Mouse (Mus musculus): ENCODE results near the gene Hist1h4h. TPM values are rescaled to one million over a fixed set of nuclear protein-coding genes. Genes with fewer than 3 reads are reported as not detected.
A peak's percentile ranks its signal among the peaks of the same experiment; 100 is the strongest.

The Hist1h4h gene
- 4.2 and 5.7 TPM in 2 replicates for polyA plus RNA-seq (2015; fragmentation: Nextera tagmentation; extraction: Ambion mirVana)

DNA sequence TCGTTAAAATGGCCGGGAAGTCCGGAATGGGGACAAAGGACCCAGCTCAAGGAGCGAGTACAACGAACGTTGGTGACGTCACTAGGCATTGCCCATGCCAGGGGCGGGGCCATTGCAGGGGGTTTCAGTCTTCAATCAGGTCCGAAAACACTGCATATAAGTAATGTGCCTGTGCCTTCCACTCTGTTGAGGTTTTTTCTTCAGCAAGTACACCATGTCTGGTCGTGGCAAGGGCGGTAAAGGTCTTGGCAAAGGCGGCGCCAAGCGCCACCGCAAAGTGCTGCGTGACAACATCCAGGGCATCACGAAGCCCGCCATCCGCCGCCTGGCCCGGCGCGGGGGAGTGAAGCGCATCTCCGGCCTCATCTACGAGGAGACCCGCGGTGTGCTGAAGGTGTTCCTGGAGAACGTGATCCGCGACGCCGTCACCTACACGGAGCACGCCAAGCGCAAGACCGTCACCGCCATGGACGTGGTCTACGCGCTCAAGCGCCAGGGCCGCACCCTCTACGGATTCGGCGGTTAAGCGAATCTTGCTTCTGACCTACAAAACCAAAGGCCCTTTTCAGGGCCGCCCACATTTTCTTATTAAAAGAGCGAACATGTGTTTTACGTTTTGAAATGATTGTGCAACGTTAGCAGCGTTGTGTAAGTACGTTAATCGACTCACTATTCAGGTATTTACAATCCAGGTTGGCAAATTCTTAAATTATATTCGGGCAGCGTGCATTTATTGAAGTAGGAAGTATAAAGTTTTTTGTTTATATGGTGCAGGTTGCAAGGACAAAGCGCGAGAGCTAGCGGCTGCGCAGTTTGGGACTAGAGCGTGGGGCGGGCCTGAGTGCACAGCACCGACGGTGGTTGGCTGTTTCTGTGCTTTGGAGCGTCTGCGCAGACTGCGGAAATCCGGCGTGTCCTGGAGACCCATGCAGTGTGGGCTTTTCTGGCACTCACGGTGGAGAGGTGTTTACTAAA, at the start of gene Hist1h4h:
Gene Hist1h4h, plus strand, starts transcription at position 150 of the 975 bp plus-strand sequence.
- ATAC-seq (ENCODE audit: low FRiP score), result peak; percentile 86
- under 1% methylated on average over 59 of the region's 70 CpGs for WGBS

DNA sequence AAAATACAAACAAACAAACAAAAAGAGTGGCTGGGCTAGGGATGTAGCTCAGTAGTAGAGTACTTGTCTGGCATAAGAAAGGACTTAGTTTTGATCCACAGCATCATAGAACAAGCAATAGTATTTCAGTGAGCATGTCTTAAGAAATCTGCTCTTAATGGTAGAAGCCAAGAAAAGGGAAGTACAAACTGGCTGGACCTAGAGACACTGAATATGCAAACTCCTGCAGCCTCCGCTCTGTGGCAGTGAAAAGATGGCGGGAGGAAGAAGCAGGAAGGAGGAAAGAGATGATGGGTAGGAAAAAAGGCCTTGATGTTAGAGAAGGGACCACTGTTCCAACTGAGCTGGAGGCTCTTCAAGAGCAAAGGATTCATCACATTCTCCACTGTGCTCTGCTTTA, 47.7 kb upstream of the Hist1h4h start:
- no peaks in the 10 kb centered on the region for H3K9me3 ChIP-seq
- ATAC-seq (ENCODE audit: low FRiP score), result no peak
- WGBS, result 89% methylated on average over 2 of the region's 2 CpGs
- peaks cover 4% of the 10 kb centered on the region; the same call in 1 of the 2 replicates for H3K4me1 ChIP-seq (replicated peaks)
- no peaks in the 10 kb centered on the region for H3K36me3 ChIP-seq
- H3K4me2 ChIP-seq, result no peak overlapping the region
- no peak overlapping the region for H3K27ac ChIP-seq
- peaks cover 7% of the 10 kb centered on the region for H3K27me3 ChIP-seq
- no peak overlapping the region for H3K9ac ChIP-seq
- no peak overlapping the region for H3K4me3 ChIP-seq

More for the DNA sequence above, at the start of gene Hist1h4h:
- Histone ChIP-seq H3K4me2 (peak within 1 kb of the TSS; percentile 74), H3K4me1 (replicated peaks) (peaks cover 45% of the 10 kb centered on the region), H3K4me3 (peak within 1 kb of the TSS; percentile 51), H3K9me3 (no peaks in the 10 kb centered on the region), H3K27ac (peak within 1 kb of the TSS; percentile 96), H3K36me3 (no peaks in the 10 kb centered on the region), H3K27me3 (no peaks in the 10 kb centered on the region), H3K9ac (peak within 1 kb of the TSS; percentile 83)

DNA sequence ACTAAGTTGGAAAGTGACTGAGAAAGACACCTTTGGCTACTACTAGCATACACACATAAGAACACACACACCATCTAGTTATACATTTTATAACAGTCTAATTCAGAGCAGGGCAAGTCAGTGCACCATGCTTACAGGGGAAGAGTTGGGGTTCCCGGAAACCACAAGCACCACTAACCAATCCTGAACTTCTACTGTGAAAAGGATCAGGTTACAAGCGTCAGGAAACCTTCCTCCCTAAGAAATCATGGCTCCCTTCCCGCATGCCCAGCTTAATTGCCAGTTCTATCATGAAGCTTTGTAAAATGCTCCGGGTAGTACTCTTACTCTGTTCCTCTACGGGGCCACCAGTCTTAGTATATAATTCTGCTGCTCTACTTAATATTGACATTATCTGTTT, 45.6 kb upstream of the Hist1h4h start:
- Histone ChIP-seq H3K36me3 (no peaks in the 10 kb centered on the region), H3K4me2 (no peak overlapping the region), H3K9me3 (no peaks in the 10 kb centered on the region), H3K27ac (no peak overlapping the region), H3K4me1 (replicated peaks) (peaks cover 10% of the 10 kb centered on the region; the same call in 1 of the 2 replicates), H3K4me3 (no peak overlapping the region), H3K27me3 (peaks cover 7% of the 10 kb centered on the region), H3K9ac (no peak overlapping the region)
- no peak for ATAC-seq (ENCODE audit: low FRiP score)
- WGBS, result 53% methylated on average over 5 of the region's 5 CpGs

DNA sequence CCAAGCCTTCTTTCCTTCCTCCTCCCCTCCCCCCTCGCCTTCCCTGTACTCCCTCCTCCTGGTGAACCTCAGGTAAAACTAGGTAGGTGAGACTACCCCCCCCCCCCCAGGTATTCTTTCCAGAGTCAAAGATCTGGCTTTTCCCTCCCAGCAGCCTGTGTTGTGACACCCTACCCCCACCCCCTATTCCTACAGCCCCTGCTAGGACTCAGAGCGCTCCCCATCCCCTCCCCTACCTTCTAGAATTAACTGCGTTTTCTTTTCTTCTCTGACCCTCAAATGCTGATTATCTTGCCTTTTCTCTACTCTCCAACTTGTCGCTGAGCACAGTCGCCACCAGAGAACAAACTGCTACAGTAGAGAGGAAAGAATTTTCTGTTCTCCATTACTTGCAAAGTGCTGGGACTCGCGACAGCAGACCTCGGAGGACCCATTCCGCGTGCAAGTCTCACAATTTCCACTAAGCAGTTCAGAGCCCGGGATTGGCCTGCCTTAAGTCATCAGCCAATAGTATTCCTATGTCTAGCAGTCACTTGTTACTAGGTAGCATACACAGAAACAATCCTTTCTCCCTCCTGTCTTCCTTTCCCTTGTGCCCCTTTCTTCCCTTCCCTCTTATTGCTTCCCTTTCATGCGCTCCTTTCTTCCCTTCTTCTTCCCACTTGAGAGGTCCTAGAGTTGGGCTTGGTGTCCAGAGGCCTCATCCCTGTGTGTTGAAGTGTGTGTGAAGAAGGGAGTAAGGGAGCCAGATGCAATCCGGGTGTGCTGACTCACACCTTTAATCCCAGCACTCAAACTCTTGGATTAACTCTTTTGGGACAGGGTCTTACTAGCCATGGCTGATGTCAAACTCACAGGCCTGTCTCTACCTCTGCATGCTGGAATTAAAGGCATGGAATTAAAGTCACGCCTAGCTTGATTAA, 42.2 kb upstream of the Hist1h4h start, which contains the start of gene Btn2a2:
Gene Btn2a2, minus strand, starts transcription at position 458 of the 923 bp plus-strand sequence.
- peak within 1 kb of the TSS; percentile 61 for H3K4me2 ChIP-seq
- H3K9me3 ChIP-seq, result no peaks in the 10 kb centered on the region
- WGBS, result 4% methylated on average over 13 of the region's 14 CpGs
- H3K36me3 ChIP-seq, result no peaks in the 10 kb centered on the region
- peak; percentile 97 for ATAC-seq (ENCODE audit: low FRiP score)
- H3K27me3 ChIP-seq, result peaks cover 7% of the 10 kb centered on the region
- H3K4me1 ChIP-seq (replicated peaks), result peaks cover 14% of the 10 kb centered on the region
- H3K27ac ChIP-seq, result no peak within 1 kb of the TSS
- H3K9ac ChIP-seq, result peak within 1 kb of the TSS; percentile 31; the same call in 1 of the 2 replicates
- peak within 1 kb of the TSS; percentile 38 for H3K4me3 ChIP-seq

DNA sequence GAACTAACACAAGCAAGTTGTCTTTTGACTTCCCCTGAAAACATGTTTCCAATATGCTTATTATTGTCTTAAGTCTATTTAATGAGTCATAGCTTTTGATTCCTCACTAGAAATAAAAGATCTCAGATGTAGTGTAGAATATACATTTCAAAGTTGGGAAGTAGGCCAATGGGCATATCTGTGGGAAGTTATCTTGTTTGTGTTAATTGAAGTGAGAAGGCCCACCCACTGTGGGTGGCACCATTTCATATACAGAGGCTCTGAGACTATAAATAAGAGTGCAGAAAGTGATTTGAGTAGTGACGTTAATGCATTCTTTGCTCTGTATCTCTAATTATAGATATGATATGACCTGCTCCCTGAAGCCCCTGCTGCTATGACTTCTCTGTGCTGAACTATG, 40.0 kb upstream of the Hist1h4h start:
- Histone ChIP-seq H3K9me3 (no peaks in the 10 kb centered on the region), H3K4me3 (no peak overlapping the region), H3K27me3 (peaks cover 7% of the 10 kb centered on the region), H3K27ac (no peak overlapping the region), H3K4me1 (replicated peaks) (peaks cover 14% of the 10 kb centered on the region), H3K9ac (no peak overlapping the region), H3K36me3 (no peaks in the 10 kb centered on the region), H3K4me2 (no peak overlapping the region)
- 64% methylated on average over 1 of the region's 1 CpGs for WGBS
- no peak for ATAC-seq (ENCODE audit: low FRiP score)

DNA sequence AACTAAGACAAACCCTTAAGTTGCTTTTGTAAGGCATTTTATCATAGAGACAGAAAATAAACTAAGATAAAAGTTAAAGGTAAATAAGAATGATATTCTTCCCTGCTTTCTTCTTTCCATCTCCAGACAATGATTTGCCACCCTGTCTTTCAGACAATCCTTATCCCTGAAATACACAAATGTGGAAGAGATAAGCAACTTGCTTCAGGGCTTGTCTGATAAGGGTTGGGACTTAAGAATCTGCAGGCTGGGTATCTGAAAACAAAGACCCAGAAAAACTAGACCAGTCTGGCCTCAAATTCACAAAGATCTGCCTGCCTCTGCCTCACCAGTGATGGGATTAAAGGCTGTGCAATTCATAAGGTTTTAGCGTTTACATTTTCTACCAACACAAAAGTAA, 39.6 kb upstream of the Hist1h4h start:
- H3K4me3 ChIP-seq, result no peak overlapping the region
- no peak for ATAC-seq (ENCODE audit: low FRiP score)
- H3K27ac ChIP-seq, result no peak overlapping the region
- no peaks in the 10 kb centered on the region for H3K9me3 ChIP-seq
- H3K36me3 ChIP-seq, result no peaks in the 10 kb centered on the region
- H3K4me2 ChIP-seq, result no peak overlapping the region
- H3K9ac ChIP-seq, result no peak overlapping the region
- 12% methylated on average over 1 of the region's 1 CpGs for WGBS
- peaks cover 14% of the 10 kb centered on the region for H3K4me1 ChIP-seq (replicated peaks)
- H3K27me3 ChIP-seq, result peaks cover 7% of the 10 kb centered on the region

DNA sequence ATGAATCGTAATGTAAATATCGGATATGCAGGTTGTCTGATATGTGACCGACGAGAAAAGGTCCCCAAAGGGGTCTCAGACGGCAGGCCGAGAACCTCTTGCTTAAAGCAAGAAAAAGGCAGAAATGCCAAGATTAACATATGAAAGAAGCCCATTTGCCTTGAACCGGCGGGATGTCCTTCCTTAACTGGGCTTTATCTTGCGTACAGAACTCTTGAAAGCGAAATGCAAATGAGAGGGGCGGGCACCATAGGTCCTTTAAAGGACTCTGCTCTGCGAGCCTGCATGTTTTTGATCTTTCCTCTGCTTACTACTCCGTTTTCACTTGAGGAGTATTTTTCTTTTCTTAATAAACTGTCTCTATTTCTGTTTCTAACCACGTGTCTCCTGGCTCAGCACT, 38.9 kb upstream of the Hist1h4h start:
- no peaks in the 10 kb centered on the region for H3K9me3 ChIP-seq
- H3K4me3 ChIP-seq, result peak overlapping the region; percentile 29
- H3K9ac ChIP-seq, result no peak overlapping the region
- H3K27ac ChIP-seq, result no peak overlapping the region
- H3K27me3 ChIP-seq, result peaks cover 11% of the 10 kb centered on the region
- H3K36me3 ChIP-seq, result no peaks in the 10 kb centered on the region
- no peak for ATAC-seq (ENCODE audit: low FRiP score)
- 1% methylated on average over 14 of the region's 14 CpGs for WGBS
- H3K4me1 ChIP-seq (replicated peaks), result peaks cover 14% of the 10 kb centered on the region
- H3K4me2 ChIP-seq, result peak overlapping the region; percentile 47

DNA sequence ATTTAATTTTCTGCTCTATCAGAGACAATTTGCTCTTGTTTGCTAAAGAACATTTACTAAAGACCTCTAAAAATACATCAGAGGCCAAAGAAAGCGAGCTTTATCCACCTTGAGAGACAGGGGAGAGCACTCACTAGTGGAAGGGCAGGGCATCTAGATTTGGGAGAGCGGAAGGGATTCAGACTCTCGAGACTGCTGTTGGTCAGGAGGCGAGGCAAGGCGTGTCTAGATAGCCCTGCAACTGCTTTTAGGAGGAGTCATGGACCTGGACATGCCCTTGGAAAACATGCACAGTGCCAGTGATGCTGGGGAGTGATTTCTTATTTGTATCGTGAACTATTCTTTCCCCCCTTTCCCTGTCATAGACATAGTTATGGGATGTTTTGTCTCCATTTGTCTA, 35.3 kb upstream of the Hist1h4h start:
- Histone ChIP-seq H3K27ac (no peak overlapping the region), H3K4me3 (no peak overlapping the region), H3K4me1 (replicated peaks) (peaks cover 4% of the 10 kb centered on the region; the same call in 1 of the 2 replicates), H3K9me3 (no peaks in the 10 kb centered on the region), H3K9ac (no peak overlapping the region), H3K4me2 (no peak overlapping the region), H3K27me3 (peaks cover 25% of the 10 kb centered on the region), H3K36me3 (no peaks in the 10 kb centered on the region)
- ATAC-seq (ENCODE audit: low FRiP score), result no peak
- 77% methylated on average over 6 of the region's 6 CpGs for WGBS

DNA sequence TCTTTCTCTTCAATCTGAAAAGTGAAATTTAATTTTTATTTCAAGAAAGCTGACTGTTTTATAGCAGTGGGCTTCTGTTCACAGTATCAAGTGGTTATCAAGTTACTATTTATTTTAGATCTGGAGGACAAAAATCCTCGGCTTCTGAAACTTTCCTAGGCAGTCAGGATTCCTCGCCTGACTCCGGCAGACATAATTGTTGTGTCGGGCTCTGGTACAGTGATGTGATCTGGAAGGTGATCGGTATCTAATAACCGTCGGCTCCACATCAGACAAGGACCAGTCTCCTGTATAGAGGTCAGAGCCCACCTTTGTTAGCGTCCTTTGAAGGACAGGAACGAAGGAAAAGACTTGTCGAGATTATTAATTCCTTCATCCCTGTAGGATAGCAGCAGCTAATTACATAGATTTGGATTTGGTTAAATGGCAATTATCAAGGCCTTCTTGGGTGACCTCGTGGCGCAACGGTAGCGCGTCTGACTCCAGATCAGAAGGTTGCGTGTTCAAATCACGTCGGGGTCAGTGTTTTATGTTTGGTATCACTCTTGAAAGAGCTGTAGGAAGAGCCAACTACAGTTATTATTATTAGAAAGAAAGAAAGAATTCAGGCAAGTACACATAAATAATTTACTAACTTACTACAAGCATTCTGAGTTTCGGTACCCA, 33.1 kb upstream of the Hist1h4h start:
- WGBS, result 5% methylated on average over 19 of the region's 19 CpGs
- ATAC-seq (ENCODE audit: low FRiP score), result no peak

DNA sequence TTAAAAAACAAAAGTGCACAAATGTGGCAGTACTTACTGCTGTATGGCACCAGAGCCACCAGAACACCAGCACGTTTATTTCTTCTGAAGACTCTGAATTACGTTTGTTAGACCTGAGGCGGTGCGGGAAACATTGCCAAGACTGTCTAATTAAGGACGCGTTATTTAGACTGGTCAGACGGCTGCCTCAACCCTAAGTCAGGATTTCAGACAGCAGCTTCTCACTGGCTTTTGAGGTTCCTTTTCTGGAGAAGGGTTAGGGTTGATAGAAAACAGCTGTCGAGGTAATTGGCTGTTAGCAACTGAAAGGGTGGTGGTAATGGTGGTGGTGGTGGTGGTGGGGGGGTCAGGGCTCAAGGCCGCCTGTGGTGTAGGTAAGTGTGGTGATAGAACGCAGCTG, 32.2 kb upstream of the Hist1h4h start:
- Histone ChIP-seq H3K4me1 (replicated peaks) (no peaks in the 10 kb centered on the region), H3K36me3 (no peaks in the 10 kb centered on the region), H3K4me2 (peak overlapping the region; percentile 41), H3K4me3 (peak overlapping the region; percentile 10), H3K9ac (no peak overlapping the region), H3K27me3 (peaks cover 32% of the 10 kb centered on the region), H3K9me3 (no peaks in the 10 kb centered on the region), H3K27ac (no peak overlapping the region)
- WGBS, result 5% methylated on average over 10 of the region's 10 CpGs
- no peak for ATAC-seq (ENCODE audit: low FRiP score)

More for the DNA sequence above, 33.1 kb upstream of the Hist1h4h start:
- peak overlapping the region; percentile 41 for H3K4me2 ChIP-seq
- no peaks in the 10 kb centered on the region for H3K36me3 ChIP-seq
- no peaks in the 10 kb centered on the region for H3K9me3 ChIP-seq
- H3K4me3 ChIP-seq, result peak overlapping the region; percentile 10
- no peak overlapping the region for H3K9ac ChIP-seq
- no peak overlapping the region for H3K27ac ChIP-seq
- H3K27me3 ChIP-seq, result peaks cover 32% of the 10 kb centered on the region
- no peaks in the 10 kb centered on the region for H3K4me1 ChIP-seq (replicated peaks)

DNA sequence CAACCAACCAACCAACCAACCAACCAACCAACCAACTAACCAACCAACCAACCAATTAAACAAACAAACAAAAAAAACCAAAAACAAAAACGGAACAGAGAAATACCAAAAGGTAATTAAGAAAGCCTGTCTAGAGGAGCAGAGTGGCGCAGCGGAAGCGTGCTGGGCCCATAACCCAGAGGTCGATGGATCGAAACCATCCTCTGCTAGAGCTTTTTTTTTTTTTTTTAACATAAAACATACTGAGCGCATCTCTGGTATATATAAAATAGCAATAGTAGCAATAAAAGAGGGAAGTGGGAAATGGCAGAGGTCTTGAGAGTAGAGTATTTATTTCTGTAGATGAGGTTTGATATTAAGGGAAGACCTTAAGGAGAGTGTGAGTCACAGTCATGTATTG, 30.9 kb upstream of the Hist1h4h start:
- H3K9me3 ChIP-seq, result no peaks in the 10 kb centered on the region
- H3K9ac ChIP-seq, result no peak overlapping the region
- WGBS, result 6% methylated on average over 7 of the region's 7 CpGs
- H3K4me3 ChIP-seq, result no peak overlapping the region
- H3K27me3 ChIP-seq, result peaks cover 33% of the 10 kb centered on the region
- 0 out of 2 replicates have a peak, but pooled peaks cover 3% of the 10 kb centered on the region for H3K4me1 ChIP-seq (replicated peaks)
- no peak for ATAC-seq (ENCODE audit: low FRiP score)
- H3K36me3 ChIP-seq, result no peaks in the 10 kb centered on the region
- no peak overlapping the region for H3K27ac ChIP-seq
- no peak overlapping the region for H3K4me2 ChIP-seq
